Mouse (Mus musculus): ENCODE measurements around the gene Haus2. TPM values are rescaled to one million over a fixed set of nuclear protein-coding genes. Genes with fewer than 3 reads are reported as not detected.

Haus2 gene
- polyA plus RNA-seq, 1 experiment, result 6.8 TPM

- TF ChIP-seq POLR2A (IDR thresholded peaks at IDR 0.05; ENCODE audit: borderline replicate concordance, control insufficient read depth, low read depth, low read length) (no peak), CTCF (IDR thresholded peaks at IDR 0.05; ENCODE audit: control insufficient read depth, insufficient read depth, low read length) (no peak)
- Histone ChIP-seq H3K4me3 (replicated peaks; ENCODE audit: control insufficient read depth, low read depth, low read length) (no peak overlapping the region), H3K27ac (ENCODE audit: control insufficient read depth, insufficient read depth, low read depth, low read length, poor library complexity) (no peak overlapping the region), H3K4me1 (ENCODE audit: control insufficient read depth, insufficient read depth, low read length) (no peaks in the 10 kb centered on the region)
Measured at GRCm38 (mm10) chr2:120662766-120663165, 53.6 kb downstream of the Haus2 start.

GRCm38 (mm10) chr2:120663491-120664154 is 54.4 kb downstream of the Haus2 start:
- TF ChIP-seq POLR2A (IDR thresholded peaks at IDR 0.05; ENCODE audit: borderline replicate concordance, control insufficient read depth, low read depth, low read length) (no peak), CTCF (IDR thresholded peaks at IDR 0.05; ENCODE audit: control insufficient read depth, insufficient read depth, low read length) (no peak)
- H3K4me1 ChIP-seq (ENCODE audit: control insufficient read depth, insufficient read depth, low read length), result no peaks in the 10 kb centered on the region
- no peak overlapping the region for H3K4me3 ChIP-seq (replicated peaks; ENCODE audit: control insufficient read depth, low read depth, low read length)
- 77% methylated on average over 3 of the region's 3 CpGs for WGBS
- no peak overlapping the region for H3K27ac ChIP-seq (ENCODE audit: control insufficient read depth, insufficient read depth, low read depth, low read length, poor library complexity)

GRCm38 (mm10) chr2:120667446-120667845 is 58.3 kb downstream of the Haus2 start:
- WGBS, result 45% methylated on average over 2 of the region's 2 CpGs

GRCm38 (mm10) chr2:120670253-120670652 is 61.1 kb downstream of the Haus2 start:
- Histone ChIP-seq H3K4me3 (replicated peaks; ENCODE audit: control insufficient read depth, low read depth, low read length) (no peak overlapping the region), H3K4me1 (ENCODE audit: control insufficient read depth, insufficient read depth, low read length) (no peaks in the 10 kb centered on the region; the same call in 1 of the 2 replicates), H3K27ac (ENCODE audit: control insufficient read depth, insufficient read depth, low read depth, low read length, poor library complexity) (no peak overlapping the region)
- TF ChIP-seq POLR2A (IDR thresholded peaks at IDR 0.05; ENCODE audit: borderline replicate concordance, control insufficient read depth, low read depth, low read length) (no peak), CTCF (IDR thresholded peaks at IDR 0.05; ENCODE audit: control insufficient read depth, insufficient read depth, low read length) (no peak)
- 55% methylated on average over 2 of the region's 2 CpGs for WGBS

More at GRCm38 (mm10) chr2:120667446-120667845, 58.3 kb downstream of the Haus2 start:
- no peak for TF ChIP-seq CTCF (IDR thresholded peaks at IDR 0.05; ENCODE audit: control insufficient read depth, insufficient read depth, low read length)
- TF ChIP-seq POLR2A (IDR thresholded peaks at IDR 0.05; ENCODE audit: borderline replicate concordance, control insufficient read depth, low read depth, low read length), result no peak
- H3K4me1 ChIP-seq (ENCODE audit: control insufficient read depth, insufficient read depth, low read length), result no peaks in the 10 kb centered on the region; the same call in 1 of the 2 replicates
- no peak overlapping the region for H3K4me3 ChIP-seq (replicated peaks; ENCODE audit: control insufficient read depth, low read depth, low read length)
- H3K27ac ChIP-seq (ENCODE audit: control insufficient read depth, insufficient read depth, low read depth, low read length, poor library complexity), result no peak overlapping the region

Other genes with a start within 250 kb of the Haus2 start
- gene Ganc, start 205.5 kb upstream of the Haus2 start, polyA plus RNA-seq (2011; ENCODE audit: insufficient read depth, insufficient read length, low replicate concordance, missing spikeins), result 5.3 and 8.0 TPM in 2 replicates
- 19.3 and 36.3 TPM in 2 replicates for gene Tmem87a, start 205.3 kb upstream of the Haus2 start, polyA plus RNA-seq (2011; ENCODE audit: insufficient read depth, insufficient read length, low replicate concordance, missing spikeins)
- 6.5 and 10.7 TPM in 2 replicates for gene Capn3, start 153.4 kb upstream of the Haus2 start, polyA plus RNA-seq (2011; ENCODE audit: insufficient read depth, insufficient read length, low replicate concordance, missing spikeins)
- 19.1 and 27.3 TPM in 2 replicates for gene Zfp106, start 45.5 kb upstream of the Haus2 start, polyA plus RNA-seq (2011; ENCODE audit: insufficient read depth, insufficient read length, low replicate concordance, missing spikeins)
- 21.6 and 44.5 TPM in 2 replicates for gene Snap23, start 41.7 kb upstream of the Haus2 start, polyA plus RNA-seq (2011; ENCODE audit: insufficient read depth, insufficient read length, low replicate concordance, missing spikeins)
- gene Lrrc57, start 137 bp downstream of the Haus2 start, polyA plus RNA-seq (2011; ENCODE audit: insufficient read depth, insufficient read length, low replicate concordance, missing spikeins), result 7.5 and 10.3 TPM in 2 replicates
- 1.4 and 3.6 TPM in 2 replicates for gene Stard9, start 19.7 kb downstream of the Haus2 start, polyA plus RNA-seq (2011; ENCODE audit: insufficient read depth, insufficient read length, low replicate concordance, missing spikeins)
- gene Cdan1, start 240.7 kb downstream of the Haus2 start, polyA plus RNA-seq (2011; ENCODE audit: insufficient read depth, insufficient read length, low replicate concordance, missing spikeins), result 17.6 and 25.6 TPM in 2 replicates
- gene Ttbk2, start 241.2 kb downstream of the Haus2 start, polyA plus RNA-seq (2011; ENCODE audit: insufficient read depth, insufficient read length, low replicate concordance, missing spikeins), result 0.66 and 0.67 TPM in 2 replicates